Mouse (Mus musculus) right cerebral cortex, postnatal 25 days (tissue): ENCODE data around the gene Psmb3.
"Not testable (repeated sequence)": the region's sequence is repeated elsewhere in the genome, so short reads cannot be mapped to it uniquely, and the experiment has no call there.

Source experiments
- DNase-seq: peaks from one replicate; pipeline ENCODE4 v3.0.0; 2022

Psmb3 gene

GRCm38 (mm10) chr11:97696669-97697068 is 6.5 kb upstream of the Psmb3 start:
- no peak for DNase-seq

GRCm38 (mm10) chr11:97697199-97697890 is 5.9 kb upstream of the Psmb3 start:
- DNase-seq: no peak

DNA sequence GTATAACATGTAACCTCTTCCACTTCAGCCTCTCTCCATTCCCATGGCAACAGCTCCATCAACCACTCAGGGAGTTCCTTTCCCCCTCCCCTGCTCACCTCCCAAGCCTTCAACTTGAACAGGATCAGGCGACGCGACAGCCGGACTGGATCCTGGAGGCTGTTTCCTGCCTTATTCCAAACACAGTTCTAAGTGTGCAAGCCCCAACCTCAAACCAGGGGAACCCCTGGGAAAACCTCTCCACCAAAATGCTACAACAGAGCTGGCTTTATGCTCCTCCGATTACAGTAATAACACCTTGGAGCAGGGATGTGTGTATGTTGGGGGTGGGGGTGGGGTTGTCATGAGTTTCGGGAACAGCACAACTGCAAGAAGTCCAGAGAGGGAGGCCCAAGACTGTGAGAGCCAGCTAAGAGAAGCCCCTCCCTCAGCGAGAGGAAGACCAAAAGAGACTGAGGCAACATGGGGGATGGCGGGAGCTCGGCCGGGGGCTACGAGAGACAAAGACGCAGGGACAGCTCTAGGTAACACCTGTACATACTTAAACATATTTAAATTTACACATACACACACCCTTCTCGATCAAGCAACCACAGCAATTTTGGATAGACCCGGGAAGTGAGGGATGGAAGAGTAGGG is 5.2 kb upstream of the Psmb3 start:
- DNase-seq: no peak

- DNase-seq: peak; percentile 48
These were observed 4.2 kb upstream of the Psmb3 start for GRCm38 (mm10) chr11:97698741-97699611.

GRCm38 (mm10) chr11:97699626-97700002 is 3.6 kb upstream of the Psmb3 start:
- peak; percentile 82 for DNase-seq

DNA sequence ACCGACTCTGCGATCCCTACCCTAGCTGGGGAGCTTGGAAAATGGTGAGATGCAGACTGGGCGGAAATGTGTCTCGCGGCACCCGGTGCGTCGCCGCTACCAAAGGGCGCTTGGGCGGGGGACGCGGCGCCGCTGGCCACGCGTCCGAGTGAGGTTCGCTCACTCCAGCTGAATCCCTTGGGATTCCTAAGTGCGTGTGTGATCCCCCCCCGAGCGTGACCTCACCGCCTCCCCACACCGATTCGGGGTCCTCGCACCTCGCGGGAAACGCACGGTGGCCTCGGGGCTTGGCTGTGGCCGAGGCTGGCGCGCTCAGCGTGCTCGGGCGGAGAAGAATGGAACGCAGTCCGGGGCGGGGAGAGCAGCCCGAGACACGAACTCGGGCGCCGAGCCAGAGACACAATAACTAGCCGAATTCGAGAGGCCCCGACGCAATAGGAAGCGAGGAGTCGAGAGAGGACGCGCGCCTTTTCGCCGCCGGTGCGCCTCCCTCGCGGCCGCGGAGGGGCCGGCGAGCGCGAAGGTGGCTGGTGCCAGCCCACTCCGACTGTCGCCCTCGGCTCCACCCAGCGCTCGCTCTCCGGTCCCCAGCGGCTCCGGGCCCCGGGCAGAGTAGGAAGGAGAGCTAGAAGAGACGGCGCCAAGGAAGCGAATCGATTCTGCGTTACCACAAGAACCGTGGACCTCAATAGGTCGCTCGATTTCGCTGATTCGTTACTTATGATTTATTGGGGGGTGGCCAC is 3.0 kb upstream of the Psmb3 start, which contains the start of gene Pcgf2:
Gene Pcgf2 (minus strand): TSS at position 495 of the 743 bp plus-strand sequence.
- peak; percentile 77 for DNase-seq

GRCm38 (mm10) chr11:97700746-97701580 is 2.2 kb upstream of the Psmb3 start:
- no peak for DNase-seq

- DNase-seq: no peak
These were observed 1.4 kb upstream of the Psmb3 start for GRCm38 (mm10) chr11:97701581-97702392.

DNA sequence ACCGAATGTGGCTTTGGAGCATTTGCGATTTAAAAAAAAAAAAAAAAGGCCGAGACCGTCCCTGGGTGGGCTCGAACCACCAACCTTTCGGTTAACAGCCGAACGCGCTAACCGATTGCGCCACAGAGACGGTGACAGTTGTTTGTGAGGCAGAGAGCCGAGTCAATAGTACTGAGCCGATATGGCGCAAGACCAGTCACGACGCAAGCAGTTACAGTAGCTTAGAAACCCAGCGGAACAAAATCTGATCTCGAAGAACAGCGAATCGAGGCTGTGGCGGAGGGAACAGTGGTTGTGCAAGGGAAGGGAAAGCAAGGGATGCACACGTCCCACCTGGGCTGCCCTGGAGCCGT is 830 bp upstream of the Psmb3 start:
- peak; percentile 87 for DNase-seq

GRCm38 (mm10) chr11:97710067-97710466 is 6.9 kb downstream of the Psmb3 start:
- not testable (repeated sequence) for DNase-seq

DNA sequence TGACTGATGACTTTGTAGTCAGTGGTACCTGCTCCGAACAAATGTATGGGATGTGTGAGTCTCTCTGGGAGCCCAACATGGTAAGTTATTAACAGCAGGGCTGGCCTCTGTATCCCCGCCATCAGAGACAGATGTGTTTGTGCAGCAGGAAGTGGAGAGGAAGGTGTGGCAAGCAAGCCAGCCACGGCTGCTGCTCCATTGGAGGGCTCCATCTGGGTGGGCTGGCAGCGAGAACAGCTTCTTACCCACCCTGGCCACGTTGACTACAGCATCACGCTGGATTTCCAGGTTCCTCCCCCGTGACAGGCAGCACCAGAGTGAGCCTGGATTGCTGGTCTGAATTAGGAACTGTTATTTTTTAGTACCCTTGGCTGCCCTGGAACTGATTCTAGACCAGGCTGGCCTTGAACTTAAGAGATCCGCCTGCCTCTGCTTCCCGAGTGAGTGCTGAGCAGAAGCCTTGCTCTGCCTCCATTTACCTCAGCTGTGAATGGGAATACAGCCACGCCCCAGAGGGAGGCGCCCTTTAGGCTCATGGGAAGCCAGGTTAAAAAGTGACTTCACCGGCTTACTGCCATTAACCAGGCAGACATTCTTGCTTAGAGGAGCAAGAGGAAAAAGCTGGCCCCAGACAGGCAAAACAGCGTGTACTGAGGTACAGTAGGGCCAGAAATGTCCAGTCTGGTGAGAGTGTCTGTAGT is 8.2 kb downstream of the Psmb3 start:
- DNase-seq: no peak

DNA sequence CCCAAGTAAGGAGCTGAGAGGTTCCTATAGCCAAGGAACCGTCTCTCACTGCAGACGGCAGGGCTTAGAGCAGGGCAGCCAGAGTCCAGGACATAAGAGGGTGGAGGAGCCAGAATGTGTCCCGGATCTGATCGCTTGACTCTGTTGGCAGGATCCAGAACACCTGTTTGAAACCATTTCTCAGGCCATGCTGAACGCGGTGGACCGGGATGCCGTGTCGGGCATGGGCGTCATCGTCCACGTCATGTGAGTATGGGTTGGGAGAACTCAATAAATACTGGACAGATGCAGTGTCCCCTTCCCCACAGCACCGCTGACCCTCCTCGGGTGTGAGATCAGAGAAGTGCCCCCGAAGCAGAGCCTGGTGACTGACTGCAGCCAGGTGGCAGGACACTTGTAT is 9.1 kb downstream of the Psmb3 start:
- no peak for DNase-seq

DNA sequence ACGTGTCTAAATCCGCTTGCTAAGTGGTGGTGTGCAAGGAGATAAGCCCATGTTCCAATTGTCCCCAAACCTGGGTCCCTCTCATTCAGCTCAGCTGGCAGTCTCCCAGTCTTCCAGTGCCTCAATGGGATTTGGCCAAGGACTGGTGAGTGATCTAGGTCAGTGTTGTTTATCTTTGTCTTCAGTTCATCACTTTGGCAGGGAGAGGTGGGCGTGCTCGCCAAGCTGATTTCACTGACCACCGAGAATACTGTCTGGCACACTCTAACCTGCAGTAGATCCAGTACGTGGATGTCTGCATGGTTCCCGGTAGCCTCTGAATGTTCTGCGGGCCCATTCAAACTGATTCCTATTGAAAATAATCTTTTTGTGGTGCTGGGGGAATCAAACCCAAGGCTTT is 10.7 kb downstream of the Psmb3 start:
- no peak for DNase-seq

DNA sequence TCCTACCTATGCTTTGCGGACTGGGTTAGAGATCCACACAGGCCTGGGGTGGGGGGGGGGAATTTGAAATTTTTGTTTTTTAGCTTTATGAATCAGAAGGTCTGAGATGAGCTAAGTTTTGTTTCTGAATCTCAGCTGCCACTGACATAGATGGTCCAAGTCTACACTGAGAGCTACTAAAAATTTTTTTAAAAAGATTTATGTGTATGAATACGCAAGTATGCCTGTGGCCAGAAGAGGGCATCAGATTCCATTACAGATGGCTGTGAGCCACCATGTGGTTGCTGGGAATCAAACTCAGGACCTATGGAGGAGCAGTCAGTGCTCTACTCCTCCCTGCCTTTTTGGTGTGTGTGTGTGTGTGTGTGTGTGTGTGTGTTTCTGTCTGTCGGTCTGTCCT is 11.2 kb downstream of the Psmb3 start:
- no peak for DNase-seq

DNA sequence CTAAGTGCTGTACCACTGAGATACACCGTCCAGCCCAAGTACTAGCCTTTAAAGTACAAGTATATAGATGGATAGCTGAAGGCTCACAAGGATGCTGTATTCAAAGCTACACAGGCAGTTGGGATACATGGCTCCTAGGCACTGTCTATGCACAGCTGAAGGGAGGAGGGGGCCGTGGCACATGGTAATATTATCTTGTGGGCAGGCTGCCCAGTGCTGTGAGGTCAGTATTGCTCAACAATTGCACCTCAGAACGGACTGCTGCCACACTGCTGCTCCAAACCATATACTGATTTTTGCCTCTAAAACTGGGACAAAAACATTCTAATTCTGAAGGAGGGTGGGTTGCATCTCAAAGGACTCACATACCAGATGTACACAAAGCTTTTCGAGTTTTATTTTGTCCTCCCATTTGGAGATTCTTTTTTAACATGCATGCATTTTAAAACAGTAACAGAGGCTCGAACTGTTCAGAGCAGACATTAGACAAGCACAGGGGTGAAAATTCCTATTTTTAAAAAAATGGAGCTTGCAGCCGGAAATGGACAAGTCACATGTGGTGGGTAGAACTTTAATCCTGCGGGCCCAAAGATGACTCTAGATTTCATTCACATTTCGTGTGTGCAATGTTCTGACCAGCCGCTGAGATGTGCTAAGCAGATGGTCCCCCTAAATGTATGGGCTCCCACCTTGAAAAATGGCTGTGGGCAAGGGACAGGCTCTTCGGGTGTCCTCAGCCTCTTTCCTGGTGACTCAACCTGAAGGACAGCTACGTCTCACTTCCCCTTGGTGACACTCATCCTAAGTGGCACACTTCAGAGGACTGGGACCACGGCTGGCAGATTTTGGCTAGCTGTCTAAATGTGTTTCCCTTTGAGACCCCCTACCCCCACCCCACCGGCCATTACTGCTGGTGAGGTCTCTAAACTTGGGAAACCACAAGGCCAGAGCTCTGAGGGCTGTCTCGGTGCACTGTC is 11.9 kb downstream of the Psmb3 start:
- peak; percentile 38 for DNase-seq

- no peak for DNase-seq
These were observed 12.8 kb downstream of the Psmb3 start for GRCm38 (mm10) chr11:97716021-97716420.

DNA sequence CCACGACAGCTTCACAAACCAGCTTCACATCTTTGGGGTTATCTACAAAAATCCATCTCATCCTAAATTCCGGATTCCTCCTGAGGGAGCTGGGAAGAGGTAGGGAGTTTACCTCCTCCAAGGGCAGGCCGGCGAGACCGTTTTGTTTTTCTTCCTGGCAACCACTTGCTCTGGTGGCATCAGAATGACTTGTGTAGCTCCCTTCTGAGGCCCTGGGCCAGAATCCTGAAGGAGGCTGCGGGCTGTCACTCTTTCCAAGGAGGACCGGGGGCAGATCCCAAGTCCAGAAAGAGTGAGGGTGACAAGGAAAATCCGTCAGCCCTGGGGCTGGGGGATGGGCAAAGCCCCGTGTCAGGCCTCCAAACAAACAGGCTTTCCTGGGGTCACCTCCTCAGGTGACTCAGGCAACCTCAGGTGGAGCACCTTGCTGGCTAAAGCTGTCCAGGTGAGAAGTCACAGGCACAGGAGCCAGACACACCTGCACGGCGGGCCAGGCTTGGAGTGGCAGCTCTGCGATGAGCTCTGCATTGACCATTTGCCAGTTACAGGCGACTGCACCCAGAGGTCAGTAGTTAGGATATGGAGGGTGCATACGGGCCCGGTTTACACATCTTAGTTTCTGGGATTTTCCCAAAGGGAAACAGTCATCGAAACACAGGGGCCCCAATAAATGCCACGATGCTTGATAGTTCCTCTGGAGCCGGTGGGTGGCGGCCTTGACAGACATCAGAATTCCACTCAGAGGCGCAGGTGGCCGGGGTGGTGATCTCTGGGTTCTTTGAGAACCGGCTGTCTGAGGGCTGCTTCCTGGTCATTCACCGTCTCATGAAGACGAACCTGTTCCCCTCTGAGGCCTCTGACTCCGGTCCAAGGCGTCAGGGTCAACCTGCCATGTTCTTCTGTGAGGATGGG is 14.4 kb downstream of the Psmb3 start:
- no peak for DNase-seq

DNA sequence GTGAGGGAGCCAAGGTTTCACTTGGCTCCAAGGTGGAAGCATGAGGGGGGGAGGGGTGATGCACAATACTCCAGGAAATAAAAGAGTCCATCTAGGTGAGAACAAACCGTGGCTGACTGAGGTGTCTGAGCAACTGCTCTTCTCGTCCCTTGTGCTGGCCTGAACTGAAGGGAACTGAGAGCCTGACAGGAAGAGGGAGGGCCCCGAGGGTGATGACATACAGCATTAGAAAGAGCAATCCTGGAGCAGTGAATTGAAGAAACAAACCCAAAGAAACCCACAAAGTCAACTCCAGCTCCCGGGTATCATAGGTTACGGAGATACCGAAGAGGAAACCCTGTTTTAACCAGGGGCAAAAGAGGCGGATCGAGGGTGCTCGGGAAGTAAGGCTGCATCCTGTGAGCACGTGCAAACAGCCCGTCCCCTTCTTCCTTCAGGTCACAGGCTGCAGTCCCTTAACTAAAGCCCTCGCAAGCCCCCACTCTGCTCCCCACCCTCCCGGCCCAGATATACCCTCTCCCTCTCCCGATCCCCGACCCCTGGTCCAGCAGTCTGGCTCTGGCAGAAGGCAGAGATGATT is 15.2 kb downstream of the Psmb3 start:
- DNase-seq: no peak
